Mouse (Mus musculus) layer of hippocampus, adult 2 months (tissue): Measurements from ENCODE around the gene Foxa3. TPM values are rescaled to one million over a fixed set of nuclear protein-coding genes. Genes with fewer than 3 reads are reported as not detected.
A peak's percentile ranks its signal among the peaks of the same experiment; 100 is the strongest.
"Not testable (repeated sequence)": the region's sequence is repeated elsewhere in the genome, so short reads cannot be mapped to it uniquely, and the experiment has no call there.

Source experiments
- DNase-seq, 2 experiments: peaks; one replicate each; pipeline ENCODE4 v3.0.0; 2022; ENCODE audit warnings: low spot score in 2 of 2
- H3K27ac ChIP-seq: fragments of 200-600 bp; 2 replicates; pipeline ENCODE4 v1.8.1; 2022
- H3K4me3 ChIP-seq: fragments of 200-600 bp; 2 replicates; pipeline ENCODE4 v1.8.1; 2022; ENCODE audit warnings: mild to moderate bottlenecking
- CTCF ChIP-seq: fragments of 200-600 bp; conservative IDR thresholded peaks from 2 replicates; pipeline ENCODE4 v1.8.1; 2022; ENCODE audit warnings: antibody characterized with exemption, mild to moderate bottlenecking, moderate library complexity
- long read RNA-seq, 2 experiments: library from polyadenylated mRNA; stranded (forward); transcript quantifications; one replicate each; pipeline ENCODE4 v2.0.0; 2021; ENCODE audit warnings: borderline mapping rate in 2 of 2
- total RNA-seq, 2 experiments: library from RNA; stranded (reverse); gene quantifications; 2 replicates each; pipeline ENCODE4 v1.2.3; 2021

Gene Foxa3
- not detected for total RNA-seq
- long read RNA-seq, experiment 1 = 0 reads
- long read RNA-seq, experiment 2 = 0 reads

DNA sequence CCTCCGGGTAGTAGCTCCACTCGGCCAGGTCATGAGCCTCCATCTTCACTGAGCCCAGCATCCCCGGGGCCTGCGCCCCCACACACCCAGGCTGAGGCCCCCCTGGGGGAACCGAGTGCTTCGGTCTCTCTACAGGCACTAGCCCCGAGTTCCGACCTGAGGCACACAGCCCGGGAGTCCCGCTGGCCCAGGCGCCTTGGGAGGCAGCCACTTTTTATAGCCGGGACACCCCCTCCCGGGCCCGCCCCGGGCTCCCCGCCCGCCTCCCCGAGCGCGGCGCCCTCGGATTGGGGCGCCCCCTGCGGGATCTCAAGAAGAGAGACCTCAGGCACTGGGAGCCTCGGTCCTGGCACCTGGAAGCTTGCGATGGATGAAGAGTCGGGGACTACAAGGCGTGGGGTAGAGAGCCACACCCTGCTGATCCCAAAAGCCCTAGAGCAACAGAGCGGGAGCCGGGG lies at the start of gene Foxa3:
Gene Foxa3, minus strand, starts transcription at position 182 of the 458 bp plus-strand sequence.
- peak; percentile 67 for TF ChIP-seq CTCF
- Histone ChIP-seq H3K27ac (peak within 1 kb of the TSS; percentile 92), H3K4me3 (peak within 1 kb of the TSS; percentile 84)
- no peak for DNase-seq

GRCm38 (mm10) chr7:19071024-19071423 lies 47.7 kb upstream of the Foxa3 start:
- H3K27ac ChIP-seq, H3K4me3 ChIP-seq, DNase-seq: not testable (repeated sequence)
- peak; percentile 66 for TF ChIP-seq CTCF

DNA sequence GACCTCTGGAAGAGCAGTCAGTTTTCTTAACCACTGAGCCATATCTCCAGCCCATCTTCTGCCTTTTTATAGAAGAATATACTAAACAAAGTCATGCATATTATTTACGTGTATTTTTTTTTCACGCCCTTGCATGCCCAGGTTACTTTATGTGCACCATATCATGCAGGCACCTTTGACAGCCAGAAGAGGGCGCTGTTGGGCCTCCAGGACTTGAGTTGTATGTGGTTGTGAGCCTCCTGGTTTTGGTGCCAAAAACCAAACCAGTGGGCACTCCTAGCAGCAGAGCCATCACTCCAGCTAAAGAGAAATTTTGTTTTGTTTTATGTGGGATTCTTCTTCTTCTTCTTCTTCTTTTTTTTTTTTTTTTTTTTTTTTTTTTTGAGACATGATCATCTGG lies 46.2 kb upstream of the Foxa3 start:
- Histone ChIP-seq H3K27ac (no peak overlapping the region), H3K4me3 (no peak overlapping the region)
- DNase-seq = no peak
- TF ChIP-seq CTCF = peak; percentile 67

DNA sequence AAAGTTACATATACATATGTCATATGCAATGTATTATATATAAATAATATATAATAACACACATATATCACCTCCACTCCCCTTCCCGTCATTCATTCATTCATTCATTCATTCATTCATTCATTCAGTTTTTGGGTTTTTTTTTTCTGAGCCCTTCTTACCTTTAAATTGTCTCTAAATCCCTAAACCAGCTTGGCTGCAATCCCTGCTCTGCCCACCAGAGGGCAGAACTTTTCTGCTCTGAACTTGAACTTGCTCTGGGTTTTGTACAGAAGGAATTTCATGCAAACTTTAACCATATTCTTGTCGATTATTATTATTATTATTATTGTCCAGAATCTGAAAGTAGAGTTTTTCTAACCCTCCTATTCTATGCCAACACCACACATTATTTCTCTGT lies 45.4 kb upstream of the Foxa3 start:
- Histone ChIP-seq H3K4me3 (no peak overlapping the region), H3K27ac (no peak overlapping the region)
- peak; percentile 88 for TF ChIP-seq CTCF
- DNase-seq = peak in 1 of 2 experiments; percentile 82

GRCm38 (mm10) chr7:19067935-19068334 lies 44.6 kb upstream of the Foxa3 start:
- TF ChIP-seq CTCF = no peak
- Histone ChIP-seq H3K27ac (no peak overlapping the region), H3K4me3 (no peak overlapping the region)
- DNase-seq = no peak

DNA sequence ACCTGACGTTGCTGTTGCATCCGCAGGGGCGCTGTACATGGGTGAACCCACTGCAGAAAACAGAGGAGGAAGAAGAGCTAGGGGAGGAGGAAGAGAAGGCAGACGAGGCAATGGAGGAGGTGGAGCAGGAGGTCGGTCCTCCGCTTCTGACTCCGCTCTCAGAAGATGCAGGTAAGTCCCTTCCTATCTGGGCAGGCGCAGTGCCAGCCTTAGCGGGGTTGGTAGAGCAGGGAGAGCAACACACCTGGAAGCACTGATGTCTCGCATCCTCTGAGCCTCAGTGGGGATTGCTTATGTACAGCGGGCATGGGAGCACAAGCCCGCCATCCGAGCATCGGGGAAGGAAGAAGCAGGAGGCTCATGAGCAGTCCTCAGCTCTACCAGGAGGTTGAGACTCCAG lies 43.7 kb upstream of the Foxa3 start:
- no peak for TF ChIP-seq CTCF

GRCm38 (mm10) chr7:19065896-19066295 lies 42.6 kb upstream of the Foxa3 start:
- H3K27ac ChIP-seq = no peak overlapping the region
- no peak for TF ChIP-seq CTCF
- DNase-seq = no peak
- H3K4me3 ChIP-seq = no peak overlapping the region

More for the DNA sequence above, 43.7 kb upstream of the Foxa3 start:
- H3K27ac ChIP-seq = no peak overlapping the region
- no peak for DNase-seq
- no peak overlapping the region for H3K4me3 ChIP-seq

- DNase-seq = no peak
- Histone ChIP-seq H3K27ac (no peak overlapping the region), H3K4me3 (no peak overlapping the region)
- TF ChIP-seq CTCF = no peak
Observed at GRCm38 (mm10) chr7:19057405-19057804, 34.1 kb upstream of the Foxa3 start.

DNA sequence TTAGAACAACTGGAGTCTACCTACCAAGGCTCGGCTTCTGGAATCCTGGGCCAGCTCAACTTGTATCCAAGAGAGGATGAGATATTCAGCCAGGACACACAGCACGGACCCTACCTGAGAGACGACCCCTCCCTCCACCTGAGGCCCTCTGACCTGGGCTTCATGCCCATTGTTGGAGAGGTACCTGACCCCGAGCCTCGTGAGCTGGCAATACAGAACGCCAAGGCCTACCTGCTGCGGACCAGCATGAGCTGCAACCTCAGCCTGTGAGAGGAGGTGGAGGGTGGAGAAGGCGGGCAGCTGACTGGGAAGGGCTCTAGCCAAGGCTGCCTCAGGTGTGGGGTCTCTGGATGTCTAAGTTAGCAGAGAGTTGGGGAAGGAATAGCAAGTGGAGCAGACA lies 31.8 kb upstream of the Foxa3 start:
- Histone ChIP-seq H3K4me3 (no peak overlapping the region), H3K27ac (no peak overlapping the region)
- no peak for TF ChIP-seq CTCF
- DNase-seq = no peak

DNA sequence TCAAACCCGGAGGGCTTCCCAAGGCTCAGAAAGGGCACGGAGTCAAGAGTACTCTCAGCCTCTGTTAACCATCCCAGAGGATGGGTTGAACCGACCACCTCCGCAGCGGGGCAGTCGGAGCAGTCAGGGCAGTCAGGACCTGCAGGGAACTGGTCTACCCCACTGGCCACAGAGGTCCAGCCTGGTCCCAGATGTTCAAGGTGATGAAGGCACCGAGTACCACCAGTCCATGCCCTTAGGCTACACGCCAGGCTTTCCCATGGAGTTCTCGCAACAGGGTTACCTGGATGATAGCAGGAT lies 31.4 kb upstream of the Foxa3 start:
- DNase-seq = no peak
- no peak overlapping the region for H3K4me3 ChIP-seq
- no peak for TF ChIP-seq CTCF
- H3K27ac ChIP-seq = no peak overlapping the region

DNA sequence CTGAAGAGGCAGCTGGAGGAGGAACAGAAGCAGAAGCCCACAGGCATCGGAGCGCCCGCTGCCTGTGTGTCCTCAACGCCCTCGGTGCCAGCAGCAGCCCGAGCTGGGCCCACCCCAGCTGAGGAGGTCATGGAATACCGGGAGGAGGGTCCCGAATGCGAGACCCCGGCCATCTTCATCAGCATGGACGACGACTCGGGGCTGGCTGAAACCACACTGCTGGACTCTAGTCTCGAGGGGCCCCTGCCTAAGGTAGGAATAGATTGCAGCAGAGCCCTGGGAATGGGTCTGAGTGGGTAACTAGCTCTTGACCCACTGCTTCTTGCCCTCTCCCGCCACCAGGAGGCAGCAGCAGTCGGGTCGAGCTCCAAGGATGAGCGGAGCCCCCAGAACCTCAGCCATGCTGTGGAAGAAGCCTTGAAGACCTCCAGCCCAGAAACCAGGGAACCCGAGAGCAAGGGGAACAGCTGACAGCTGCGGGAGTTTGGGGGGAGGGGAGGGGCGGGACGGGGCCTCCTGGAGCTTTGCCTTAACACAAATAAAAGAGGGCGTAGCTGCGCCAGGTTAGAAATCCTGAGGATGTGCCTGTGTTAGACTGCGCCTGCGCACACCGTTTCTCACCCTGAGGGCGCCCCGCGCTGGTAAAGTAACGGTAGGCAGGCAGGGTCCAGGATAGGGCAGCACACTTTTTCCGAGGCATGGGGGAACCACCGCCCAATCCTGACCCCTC lies 30.9 kb upstream of the Foxa3 start, which contains the start of gene Rsph6a:
Gene Rsph6a, plus strand, starts transcription at position 644 of the 730 bp plus-strand sequence.
- H3K27ac ChIP-seq = peak within 1 kb of the TSS; percentile 89
- peak in 1 of 2 experiments; percentile 59 for DNase-seq
- TF ChIP-seq CTCF = peak; percentile 70
- no peak within 1 kb of the TSS for H3K4me3 ChIP-seq

DNA sequence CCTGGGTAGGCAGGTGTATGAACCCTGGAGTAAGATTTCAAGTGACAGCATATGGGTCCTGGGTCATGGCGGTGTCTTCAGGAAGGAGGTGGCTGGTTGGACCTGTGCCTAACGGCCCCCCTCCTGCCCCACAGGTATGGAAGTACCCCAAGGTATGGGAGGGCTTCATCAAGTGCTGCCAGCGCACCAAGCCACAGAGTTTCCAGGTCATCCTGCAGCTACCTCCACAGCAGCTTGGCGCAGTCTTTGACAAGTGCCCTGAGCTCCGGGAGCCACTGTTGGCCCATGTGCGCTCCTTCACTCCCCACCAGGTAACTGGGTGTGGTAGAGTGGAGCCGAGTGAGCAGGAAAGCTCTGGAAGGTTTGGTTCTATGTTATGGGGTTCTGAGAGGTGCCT lies 29.8 kb upstream of the Foxa3 start:
- peak overlapping the region; percentile 89 for H3K27ac ChIP-seq
- TF ChIP-seq CTCF = no peak
- DNase-seq = no peak
- no peak overlapping the region for H3K4me3 ChIP-seq

DNA sequence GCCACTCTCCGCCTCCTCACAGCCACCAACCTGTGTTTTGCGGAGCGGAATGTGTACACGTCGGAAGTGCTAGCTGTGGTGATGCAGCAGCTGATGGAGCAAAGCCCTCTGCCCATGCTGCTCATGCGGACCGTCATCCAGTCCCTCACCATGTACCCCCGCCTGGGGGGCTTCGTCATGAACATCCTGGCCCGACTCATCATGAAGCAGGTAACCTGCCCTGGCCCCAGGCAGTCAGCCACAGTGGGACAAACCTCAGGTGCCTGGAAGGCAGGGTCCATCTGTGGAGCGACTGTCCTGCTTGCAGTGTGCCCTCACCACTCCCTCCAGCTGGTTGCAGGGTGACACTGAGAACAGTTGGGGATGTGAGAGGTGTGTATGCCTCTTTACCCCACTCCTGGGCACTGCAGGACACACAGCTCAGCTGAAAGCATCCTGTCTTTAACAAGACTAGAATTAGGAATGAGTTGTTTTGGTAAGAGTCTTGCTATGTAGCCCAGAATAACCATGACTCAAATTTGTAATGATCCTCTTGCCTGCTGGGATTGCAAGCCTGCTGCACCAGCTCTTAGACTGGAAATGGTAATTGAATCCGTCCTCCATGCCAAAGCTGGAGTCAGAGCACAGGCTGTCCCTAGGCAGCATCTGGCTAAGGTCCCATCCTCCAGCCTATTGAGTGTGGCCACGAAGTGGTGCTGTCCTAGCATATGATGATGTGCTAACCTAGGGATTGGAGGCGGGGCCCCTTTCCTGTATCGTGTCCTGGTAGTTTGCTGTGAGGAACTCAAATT lies 29.2 kb upstream of the Foxa3 start:
- peak; percentile 70 to 81 for DNase-seq
- Histone ChIP-seq H3K4me3 (no peak overlapping the region), H3K27ac (peak overlapping the region; percentile 89)
- TF ChIP-seq CTCF = no peak
